ENCODE assay signal across 17 mouse cellular contexts in the genomic region with DNA sequence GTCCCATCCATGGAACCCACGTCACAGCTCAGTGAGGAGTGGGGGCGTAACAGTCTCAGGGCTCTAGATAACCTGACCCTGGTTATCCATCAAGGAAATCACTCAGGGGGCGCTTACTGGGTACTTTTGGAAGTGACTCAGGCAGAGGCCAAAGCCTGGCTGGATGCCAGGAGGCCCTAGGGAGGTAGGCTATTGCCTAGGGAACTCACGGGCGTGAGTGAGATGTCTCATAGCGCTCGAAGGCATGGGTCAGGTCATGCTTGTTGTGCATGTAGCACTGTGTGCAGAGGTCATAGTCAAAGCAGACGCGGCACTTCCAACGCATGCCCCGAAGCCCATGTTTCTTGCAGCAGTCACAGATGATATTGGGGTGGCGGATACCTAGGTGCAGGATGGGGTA. TPM values are rescaled to one million over a fixed set of nuclear protein-coding genes. Genes with fewer than 3 reads are reported as not detected.
DNase-seq lines count a peak whose midpoint lies in the region; ATAC-seq and TF ChIP-seq lines count a peak whose summit lies in the region.
"Had no signal": no experiment of that assay in that cellular context is flagged by ENCODE, and none has a peak within 500 bp of the region (broad histone marks: within the 10 kb centered on the region; RNA-seq: fewer than 3 reads in every experiment).

No protein-coding gene starts in this region.

- 0 out of 2 replicates have a peak overlapping the region, but pooled peaks have one; percentile 3 for H3K4me3 ChIP-seq in G1E (ENCODE audit: low read depth, low read length)
- no peak overlapping the region for H3K4me3 ChIP-seq in intestine, embryonic 15.5 days (replicated peaks)
- H3K4me3 ChIP-seq in hindbrain, embryonic 13.5 days = no peak overlapping the region
- H3K4me3 ChIP-seq: hindbrain, embryonic 15.5 days; neural tube, embryonic 15.5 days had no signal

- ATAC-seq in G1E (ENCODE audit: extremely low read depth, insufficient number of reproducible peaks, low FRiP score, poor library complexity, severe bottlenecking) = no peak
- ATAC-seq in intestine, embryonic 15.5 days = peak; percentile 55
- ATAC-seq in hindbrain, embryonic 13.5 days (ENCODE audit: low FRiP score) = no peak

- no peak overlapping the region for H3K4me2 ChIP-seq in intestine, embryonic 15.5 days (replicated peaks)
- no peak overlapping the region for H3K4me2 ChIP-seq in hindbrain, embryonic 13.5 days
- H3K4me2 ChIP-seq: hindbrain, embryonic 15.5 days; neural tube, embryonic 15.5 days had no signal

- no peaks in the 10 kb centered on the region; the same call in 1 of the 2 replicates for H3K4me1 ChIP-seq in G1E (ENCODE audit: insufficient read depth, low read depth, low read length)
- peaks cover 7% of the 10 kb centered on the region; the same call in 1 of the 2 replicates for H3K4me1 ChIP-seq in intestine, embryonic 15.5 days (replicated peaks)
- H3K4me1 ChIP-seq in hindbrain, embryonic 13.5 days (replicated peaks) = no peaks in the 10 kb centered on the region
- H3K4me1 ChIP-seq: hindbrain, embryonic 15.5 days; neural tube, embryonic 15.5 days had no signal

- H3K9ac ChIP-seq in intestine, embryonic 15.5 days = no peak overlapping the region
- no peak overlapping the region for H3K9ac ChIP-seq in hindbrain, embryonic 13.5 days
- H3K9ac ChIP-seq: hindbrain, embryonic 15.5 days; neural tube, embryonic 15.5 days had no signal

- H3K9me3 ChIP-seq in G1E (replicated peaks) = no peaks in the 10 kb centered on the region
- no peaks in the 10 kb centered on the region for H3K9me3 ChIP-seq in intestine, embryonic 15.5 days
- no peaks in the 10 kb centered on the region for H3K9me3 ChIP-seq in hindbrain, embryonic 13.5 days
- H3K9me3 ChIP-seq: hindbrain, embryonic 15.5 days; neural tube, embryonic 15.5 days had no signal

- no peak overlapping the region for H3K27ac ChIP-seq in intestine, embryonic 15.5 days
- H3K27ac ChIP-seq in hindbrain, embryonic 13.5 days = no peak overlapping the region; the same call in 1 of the 2 replicates
- H3K27ac ChIP-seq: hindbrain, embryonic 15.5 days; neural tube, embryonic 15.5 days had no signal

- no peaks in the 10 kb centered on the region; the same call in 1 of the 2 replicates for H3K27me3 ChIP-seq in G1E (ENCODE audit: insufficient read depth, low read length)
- H3K27me3 ChIP-seq in intestine, embryonic 15.5 days (replicated peaks) = no peaks in the 10 kb centered on the region
- peaks cover 15% of the 10 kb centered on the region for H3K27me3 ChIP-seq in hindbrain, embryonic 13.5 days

- peaks cover 87% of the 10 kb centered on the region for H3K36me3 ChIP-seq in G1E (replicated peaks)
- peaks cover 8% of the 10 kb centered on the region; the same call in 1 of the 2 replicates for H3K36me3 ChIP-seq in intestine, embryonic 15.5 days
- peaks cover 85% of the 10 kb centered on the region for H3K36me3 ChIP-seq in hindbrain, embryonic 13.5 days

- TF ChIP-seq CTCF in G1E (IDR thresholded peaks at IDR 0.05; ENCODE audit: low read depth, low read length) = no peak

- WGBS in intestine, embryonic 15.5 days = 70% methylated on average over 12 of the region's 12 CpGs
- WGBS in hindbrain, embryonic 13.5 days = 86% methylated on average over 12 of the region's 12 CpGs

- DNase-seq in cerebellum, adult 11-12 months = peak; percentile 33
- no peak for DNase-seq in cerebellum, adult 18-20 months
- peak; percentile 48 to 62 for DNase-seq in kidney, postnatal 4 days
- DNase-seq in kidney, postnatal 36 days = no peak
- no peak for DNase-seq in G1E (ENCODE audit: low spot score)
- no peak for DNase-seq in thymus, postnatal 4 days
- DNase-seq: B cell, adult 2 months; cerebellum, adult 8-10 months; embryo, embryonic 11 days; kidney, postnatal 14 days had no signal

RNA-seq across cellular contexts. Expression of a gene that starts 7.5 kb away (rescaled TPM):
- total RNA-seq in G1E (2014; fragmentation: Nextera tagmentation) = not detected in 2 replicates
- 0.12 and 0.71 TPM in 2 replicates for total RNA-seq in G1E (2017)
- 0.08 and 0.29 TPM in 2 replicates for polyA plus RNA-seq in G1E (2012)
- 36.8 and 38.0 TPM in 2 replicates for polyA plus RNA-seq in intestine, embryonic 15.5 days (2015; fragmentation: Nextera tagmentation; extraction: Ambion mirVana)
- 3.9 and 4.5 TPM in 2 replicates for polyA plus RNA-seq in hindbrain, embryonic 13.5 days (2015; fragmentation: Nextera tagmentation; extraction: Ambion mirVana)

RNA-seq across cellular contexts. Expression of a gene that starts 8.4 kb away (rescaled TPM):
- total RNA-seq in G1E (2014; fragmentation: Nextera tagmentation) (5.8 and 9.6 TPM in 2 replicates), G1E (2017) (16.7 and 17.3 TPM in 2 replicates)
- polyA plus RNA-seq in G1E (2012) = 36.0 and 36.9 TPM in 2 replicates
- polyA plus RNA-seq in intestine, embryonic 15.5 days (2015; fragmentation: Nextera tagmentation; extraction: Ambion mirVana) = 17.8 and 22.6 TPM in 2 replicates
- polyA plus RNA-seq in hindbrain, embryonic 13.5 days (2015; fragmentation: Nextera tagmentation; extraction: Ambion mirVana) = 39.4 and 40.3 TPM in 2 replicates

RNA-seq across cellular contexts. Expression of a gene that starts 15.4 kb away (rescaled TPM):
- total RNA-seq in G1E (2014; fragmentation: Nextera tagmentation) (not detected in 2 replicates), G1E (2017) (not detected in 2 replicates)
- not detected in 2 replicates for polyA plus RNA-seq in G1E (2012)
- polyA plus RNA-seq in intestine, embryonic 15.5 days (2015; fragmentation: Nextera tagmentation; extraction: Ambion mirVana) = not detected in 2 replicates
- not detected in 2 replicates for polyA plus RNA-seq in hindbrain, embryonic 13.5 days (2015; fragmentation: Nextera tagmentation; extraction: Ambion mirVana)
- total RNA-seq: gastrocnemius, adult 18-20 months; left cerebral cortex, adult 18-20 months had no signal
- polyA plus RNA-seq: hindbrain, embryonic 15.5 days; limb, embryonic 14.5 days; neural tube, embryonic 15.5 days had no signal

RNA-seq across cellular contexts. Expression of a gene that starts 33.5 kb away (rescaled TPM):
- total RNA-seq in G1E (2014; fragmentation: Nextera tagmentation) (not detected in 2 replicates), G1E (2017) (0.12 and 0.16 TPM in 2 replicates)
- polyA plus RNA-seq in G1E (2012) = not detected in 2 replicates
- 6.1 and 7.6 TPM in 2 replicates for polyA plus RNA-seq in intestine, embryonic 15.5 days (2015; fragmentation: Nextera tagmentation; extraction: Ambion mirVana)
- 7.5 and 7.9 TPM in 2 replicates for polyA plus RNA-seq in hindbrain, embryonic 13.5 days (2015; fragmentation: Nextera tagmentation; extraction: Ambion mirVana)

RNA-seq across cellular contexts. Expression of a gene that starts 36.0 kb away (rescaled TPM):
- total RNA-seq in G1E (2014; fragmentation: Nextera tagmentation) (86.4 and 106 TPM in 2 replicates), G1E (2017) (41.4 and 53.3 TPM in 2 replicates)
- 114 and 144 TPM in 2 replicates for polyA plus RNA-seq in G1E (2012)
- 50.2 and 53.9 TPM in 2 replicates for polyA plus RNA-seq in intestine, embryonic 15.5 days (2015; fragmentation: Nextera tagmentation; extraction: Ambion mirVana)
- 65.2 and 65.8 TPM in 2 replicates for polyA plus RNA-seq in hindbrain, embryonic 13.5 days (2015; fragmentation: Nextera tagmentation; extraction: Ambion mirVana)

Comparison
In these comparisons a context has a peak if more than half of its experiments do, and no peak if none do; other contexts are left out.
1. DNase-seq: peak in cerebellum, adult 11-12 months (single experiment) and kidney, postnatal 4 days (2 of 2); none in cerebellum, adult 18-20 months (0 of 2), kidney, postnatal 36 days (0 of 2), G1E (single experiment) and thymus, postnatal 4 days (single experiment).